Mouse (Mus musculus): Measurements from ENCODE around the gene Itpr3. TPM values are rescaled to one million over a fixed set of nuclear protein-coding genes. Genes with fewer than 3 reads are reported as not detected.

Itpr3 gene
- polyA plus RNA-seq, 1 experiment from 2014 or later, result 6.1 TPM

DNA sequence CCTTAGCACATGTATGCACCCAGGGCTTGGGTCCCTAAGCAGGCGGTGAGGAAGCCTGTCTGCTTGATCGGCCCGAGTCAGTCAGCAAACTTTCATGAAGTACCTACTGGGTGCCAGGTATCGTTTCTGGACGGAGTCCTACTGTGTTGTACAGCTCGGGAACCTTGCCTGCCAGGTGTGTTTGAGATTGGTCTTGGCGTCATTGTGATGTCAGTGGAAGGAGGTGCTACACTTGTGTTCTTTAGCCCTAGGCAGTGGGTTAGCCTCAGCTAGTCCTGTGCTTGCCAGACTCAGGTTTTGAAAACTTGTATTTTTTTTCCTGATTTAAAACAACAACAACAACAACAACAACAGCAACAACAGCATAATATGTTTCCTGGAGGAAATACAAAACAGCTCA is 5.6 kb downstream of the Itpr3 start:
- no peak overlapping the region for H3K4me3 ChIP-seq (ENCODE audit: low read depth, low read length)
- H3K27ac ChIP-seq (ENCODE audit: low read depth, low read length), result 0 out of 2 replicates have a peak overlapping the region, but pooled peaks have one; percentile 2
- H3K9me3 ChIP-seq (ENCODE audit: control insufficient read depth), result no peaks in the 10 kb centered on the region
- no peak for ATAC-seq
- WGBS, result 78% methylated on average over 7 of the region's 7 CpGs
- H3K36me3 ChIP-seq (ENCODE audit: control insufficient read depth, insufficient read depth), result no peaks in the 10 kb centered on the region
- H3K9ac ChIP-seq (ENCODE audit: low read depth, low read length), result no peak overlapping the region
- H3K4me2 ChIP-seq (replicated peaks; ENCODE audit: low read depth), result no peak overlapping the region
- no peak for TF ChIP-seq CTCF (IDR thresholded peaks at IDR 0.05; ENCODE audit: low read depth)
- no peaks in the 10 kb centered on the region for H3K27me3 ChIP-seq (replicated peaks; ENCODE audit: control insufficient read depth, insufficient read depth, low read length)
- peaks cover 15% of the 10 kb centered on the region for H3K4me1 ChIP-seq (replicated peaks; ENCODE audit: control insufficient read depth, insufficient read depth, low read length)

DNA sequence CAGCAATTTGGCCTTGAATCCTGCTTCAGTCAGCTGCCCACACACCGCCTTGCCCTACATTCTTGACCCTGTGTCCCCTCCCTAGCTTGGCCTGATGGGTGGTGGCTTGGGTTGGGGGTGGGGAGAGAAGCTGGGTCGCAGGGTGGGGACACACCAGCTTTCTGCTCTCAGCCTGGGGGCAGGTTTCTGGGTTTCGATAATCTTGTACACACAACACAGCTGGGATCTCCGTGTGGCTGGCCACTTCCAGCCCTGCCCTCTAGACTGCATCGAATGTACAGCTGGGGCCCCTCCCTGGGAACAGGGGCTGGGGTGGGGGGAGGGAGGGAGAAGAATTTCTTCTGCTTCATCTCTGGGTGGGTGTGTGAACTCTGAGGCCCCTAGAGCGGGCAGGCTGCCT is 6.6 kb downstream of the Itpr3 start:
- Histone ChIP-seq H3K27ac (ENCODE audit: low read depth, low read length) (no peak overlapping the region; the same call in 1 of the 2 replicates), H3K4me1 (replicated peaks; ENCODE audit: control insufficient read depth, insufficient read depth, low read length) (peaks cover 15% of the 10 kb centered on the region), H3K36me3 (ENCODE audit: control insufficient read depth, insufficient read depth) (no peaks in the 10 kb centered on the region), H3K4me2 (replicated peaks; ENCODE audit: low read depth) (peak overlapping the region; percentile 38), H3K9ac (ENCODE audit: low read depth, low read length) (0 out of 2 replicates have a peak overlapping the region, but pooled peaks have one; percentile 18), H3K4me3 (ENCODE audit: low read depth, low read length) (no peak overlapping the region), H3K27me3 (replicated peaks; ENCODE audit: control insufficient read depth, insufficient read depth, low read length) (no peaks in the 10 kb centered on the region), H3K9me3 (ENCODE audit: control insufficient read depth) (no peaks in the 10 kb centered on the region)
- TF ChIP-seq CTCF (IDR thresholded peaks at IDR 0.05; ENCODE audit: low read depth), result no peak
- no peak for ATAC-seq
- WGBS, result 15% methylated on average over 6 of the region's 6 CpGs

DNA sequence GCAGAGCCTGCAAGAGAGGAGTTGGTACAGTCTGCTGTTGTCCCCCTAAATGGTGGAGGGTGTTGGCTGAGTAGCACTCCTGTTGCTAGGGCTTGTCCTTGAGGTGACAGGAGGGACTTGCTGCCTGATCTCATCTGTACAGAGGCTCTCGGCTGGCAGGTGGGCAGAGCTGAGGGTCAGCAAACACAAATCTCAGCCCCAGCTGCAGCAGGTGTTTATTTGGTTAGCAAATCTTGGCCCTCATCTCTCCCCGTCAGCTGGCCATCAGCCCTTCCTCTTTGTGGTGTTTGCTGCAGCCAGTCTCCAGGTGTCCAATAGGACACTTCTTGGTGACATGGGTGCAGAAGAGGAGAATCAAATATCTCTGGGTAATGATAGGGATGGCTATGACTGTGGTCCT is 7.1 kb downstream of the Itpr3 start:
- Histone ChIP-seq H3K9ac (ENCODE audit: low read depth, low read length) (no peak overlapping the region), H3K36me3 (ENCODE audit: control insufficient read depth, insufficient read depth) (no peaks in the 10 kb centered on the region), H3K27ac (ENCODE audit: low read depth, low read length) (no peak overlapping the region), H3K4me2 (replicated peaks; ENCODE audit: low read depth) (no peak overlapping the region), H3K27me3 (replicated peaks; ENCODE audit: control insufficient read depth, insufficient read depth, low read length) (no peaks in the 10 kb centered on the region), H3K4me1 (replicated peaks; ENCODE audit: control insufficient read depth, insufficient read depth, low read length) (peaks cover 15% of the 10 kb centered on the region), H3K9me3 (ENCODE audit: control insufficient read depth) (no peaks in the 10 kb centered on the region), H3K4me3 (ENCODE audit: low read depth, low read length) (no peak overlapping the region)
- TF ChIP-seq CTCF (IDR thresholded peaks at IDR 0.05; ENCODE audit: low read depth), result no peak
- WGBS, result 42% methylated on average over 2 of the region's 2 CpGs
- ATAC-seq, result no peak

DNA sequence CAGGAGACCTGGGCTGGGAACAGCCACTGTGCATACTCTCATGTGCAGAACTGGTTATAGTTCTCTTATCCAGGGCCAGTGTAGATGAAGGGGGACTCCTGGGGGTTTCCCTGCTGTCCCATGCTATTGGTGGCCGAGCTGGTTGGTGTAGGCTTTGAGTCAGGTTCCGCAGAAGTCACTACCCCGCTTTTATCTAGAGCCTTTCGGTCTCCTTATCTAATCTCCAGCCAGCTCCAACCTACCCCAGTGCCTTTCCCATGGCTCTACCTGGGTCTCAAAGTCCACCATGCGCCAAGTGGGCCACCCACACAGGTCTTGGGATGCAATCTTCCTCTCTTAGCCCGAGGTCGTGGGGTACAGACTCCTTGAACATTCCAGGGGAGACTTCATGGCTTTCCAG is 9.0 kb downstream of the Itpr3 start:
- H3K4me2 ChIP-seq (replicated peaks; ENCODE audit: low read depth), result peak overlapping the region; percentile 30; the same call in 1 of the 2 replicates
- TF ChIP-seq CTCF (IDR thresholded peaks at IDR 0.05; ENCODE audit: low read depth), result no peak
- H3K27me3 ChIP-seq (replicated peaks; ENCODE audit: control insufficient read depth, insufficient read depth, low read length), result no peaks in the 10 kb centered on the region
- H3K36me3 ChIP-seq (ENCODE audit: control insufficient read depth, insufficient read depth), result no peaks in the 10 kb centered on the region
- WGBS, result 34% methylated on average over 7 of the region's 7 CpGs
- H3K9ac ChIP-seq (ENCODE audit: low read depth, low read length), result no peak overlapping the region
- H3K9me3 ChIP-seq (ENCODE audit: control insufficient read depth), result no peaks in the 10 kb centered on the region
- H3K4me3 ChIP-seq (ENCODE audit: low read depth, low read length), result no peak overlapping the region
- ATAC-seq, result peak; percentile 40; the same call in 1 of the 2 replicates
- peaks cover 11% of the 10 kb centered on the region for H3K4me1 ChIP-seq (replicated peaks; ENCODE audit: control insufficient read depth, insufficient read depth, low read length)
- H3K27ac ChIP-seq (ENCODE audit: low read depth, low read length), result no peak overlapping the region

DNA sequence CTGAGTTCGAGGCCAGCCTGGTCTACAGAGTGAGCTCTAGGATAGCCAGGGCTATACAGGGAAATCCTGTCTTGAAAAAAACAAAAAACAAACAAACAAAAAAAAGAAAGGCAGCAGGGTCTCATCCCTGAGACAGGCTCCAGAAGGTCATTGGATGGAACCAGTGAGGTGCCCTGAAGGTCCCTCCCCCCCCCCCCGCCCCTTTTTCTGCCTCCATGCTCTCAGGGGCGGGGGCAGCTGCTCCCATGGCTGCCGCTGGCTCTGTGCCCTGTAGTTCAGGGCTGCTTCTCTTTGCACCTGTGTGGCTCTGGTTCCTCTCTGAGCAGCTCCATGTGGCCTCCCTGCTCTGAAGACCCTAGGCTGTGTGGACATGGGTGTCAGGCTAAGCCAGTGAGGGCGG is 12.0 kb downstream of the Itpr3 start:
- Histone ChIP-seq H3K9ac (ENCODE audit: low read depth, low read length) (no peak overlapping the region), H3K9me3 (ENCODE audit: control insufficient read depth) (no peaks in the 10 kb centered on the region), H3K27ac (ENCODE audit: low read depth, low read length) (no peak overlapping the region), H3K27me3 (replicated peaks; ENCODE audit: control insufficient read depth, insufficient read depth, low read length) (no peaks in the 10 kb centered on the region), H3K4me1 (replicated peaks; ENCODE audit: control insufficient read depth, insufficient read depth, low read length) (peaks cover 11% of the 10 kb centered on the region; the same call in 1 of the 2 replicates), H3K4me2 (replicated peaks; ENCODE audit: low read depth) (no peak overlapping the region), H3K36me3 (ENCODE audit: control insufficient read depth, insufficient read depth) (no peaks in the 10 kb centered on the region), H3K4me3 (ENCODE audit: low read depth, low read length) (no peak overlapping the region)
- no peak for ATAC-seq
- TF ChIP-seq CTCF (IDR thresholded peaks at IDR 0.05; ENCODE audit: low read depth), result no peak
- 80% methylated on average over 5 of the region's 5 CpGs for WGBS

DNA sequence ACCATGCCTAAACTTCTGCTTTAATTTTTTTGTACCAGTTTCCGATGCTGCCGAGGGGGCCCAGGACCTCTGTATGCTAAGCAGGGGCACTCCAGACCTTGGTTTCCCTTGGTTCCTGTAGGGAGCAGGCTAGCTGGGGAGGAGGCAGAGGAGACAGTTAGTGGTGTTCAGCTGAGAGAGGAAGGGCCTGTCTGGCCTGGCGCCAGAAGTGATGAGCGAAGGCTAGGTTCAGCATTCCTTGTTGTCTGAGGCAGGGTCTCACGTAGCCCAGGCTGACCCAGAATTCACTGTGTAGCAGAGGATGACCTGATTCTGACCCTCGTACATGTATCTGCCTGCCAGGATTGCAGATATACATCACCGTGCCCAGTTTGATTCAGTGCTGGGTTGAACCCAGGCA is 13.8 kb downstream of the Itpr3 start:
- Histone ChIP-seq H3K4me2 (replicated peaks; ENCODE audit: low read depth) (no peak overlapping the region), H3K9me3 (ENCODE audit: control insufficient read depth) (no peaks in the 10 kb centered on the region), H3K9ac (ENCODE audit: low read depth, low read length) (no peak overlapping the region), H3K36me3 (ENCODE audit: control insufficient read depth, insufficient read depth) (no peaks in the 10 kb centered on the region), H3K27ac (ENCODE audit: low read depth, low read length) (no peak overlapping the region), H3K27me3 (replicated peaks; ENCODE audit: control insufficient read depth, insufficient read depth, low read length) (no peaks in the 10 kb centered on the region), H3K4me3 (ENCODE audit: low read depth, low read length) (no peak overlapping the region), H3K4me1 (replicated peaks; ENCODE audit: control insufficient read depth, insufficient read depth, low read length) (peaks cover 8% of the 10 kb centered on the region)
- WGBS, result 90% methylated on average over 7 of the region's 7 CpGs
- no peak for ATAC-seq
- no peak for TF ChIP-seq CTCF (IDR thresholded peaks at IDR 0.05; ENCODE audit: low read depth)

DNA sequence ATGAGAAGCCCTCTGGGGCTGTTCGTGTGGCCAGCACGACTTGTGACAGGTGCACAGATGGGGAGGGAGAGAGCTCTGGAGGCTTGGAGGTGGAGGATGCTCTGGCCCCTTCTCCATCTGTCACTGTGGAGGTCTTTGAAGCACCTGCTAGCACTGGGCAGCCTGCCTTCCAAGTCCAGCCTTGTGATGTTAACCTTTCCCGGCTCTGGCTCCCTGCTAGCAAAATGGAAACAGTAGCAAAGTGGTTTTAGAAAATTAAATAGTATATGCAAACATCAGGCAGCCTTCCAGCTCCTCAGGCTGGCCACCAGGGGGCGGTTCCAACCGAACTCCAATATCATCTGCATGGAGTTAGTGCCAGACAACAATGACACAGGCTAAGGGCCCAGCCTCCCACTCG is 14.5 kb downstream of the Itpr3 start:
- peak; percentile 77 for TF ChIP-seq CTCF (IDR thresholded peaks at IDR 0.05; ENCODE audit: low read depth)
- Histone ChIP-seq H3K9ac (ENCODE audit: low read depth, low read length) (no peak overlapping the region), H3K4me2 (replicated peaks; ENCODE audit: low read depth) (no peak overlapping the region), H3K4me1 (replicated peaks; ENCODE audit: control insufficient read depth, insufficient read depth, low read length) (peaks cover 5% of the 10 kb centered on the region), H3K4me3 (ENCODE audit: low read depth, low read length) (no peak overlapping the region), H3K9me3 (ENCODE audit: control insufficient read depth) (no peaks in the 10 kb centered on the region), H3K27me3 (replicated peaks; ENCODE audit: control insufficient read depth, insufficient read depth, low read length) (no peaks in the 10 kb centered on the region), H3K36me3 (ENCODE audit: control insufficient read depth, insufficient read depth) (peaks cover 3% of the 10 kb centered on the region; the same call in 1 of the 2 replicates), H3K27ac (ENCODE audit: low read depth, low read length) (no peak overlapping the region)
- ATAC-seq, result no peak
- 56% methylated on average over 6 of the region's 6 CpGs for WGBS

All from intestine, postnatal 0 days (tissue).